Mouse (Mus musculus): ENCODE measurements around the gene Stk39.

Gene Stk39

GRCm38 (mm10) chr2:68419746-68420145 lies 52.3 kb downstream of the Stk39 start:
- DNase-seq = no peak

- DNase-seq = no peak
Observed at GRCm38 (mm10) chr2:68419165-68419564, 52.9 kb downstream of the Stk39 start.

GRCm38 (mm10) chr2:68417081-68417480 lies 55.0 kb downstream of the Stk39 start:
- DNase-seq = peak in 1 of 2 experiments; percentile 25

GRCm38 (mm10) chr2:68415691-68416090 lies 56.4 kb downstream of the Stk39 start:
- DNase-seq = peak; percentile 51 to 67

GRCm38 (mm10) chr2:68412149-68412548 lies 59.9 kb downstream of the Stk39 start:
- DNase-seq = no peak

GRCm38 (mm10) chr2:68411201-68411600 lies 60.9 kb downstream of the Stk39 start:
- DNase-seq = peak in 1 of 2 experiments; percentile 31

- no peak for DNase-seq
Observed at GRCm38 (mm10) chr2:68409640-68410215, 62.3 kb downstream of the Stk39 start.

- no peak for DNase-seq
Observed at GRCm38 (mm10) chr2:68408271-68408980, 63.6 kb downstream of the Stk39 start.

- DNase-seq = no peak
Observed at GRCm38 (mm10) chr2:68407179-68407950, 64.7 kb downstream of the Stk39 start.

- no peak for DNase-seq
Observed at GRCm38 (mm10) chr2:68406571-68407074, 65.4 kb downstream of the Stk39 start.

- DNase-seq = no peak
Observed at GRCm38 (mm10) chr2:68405163-68405715, 66.8 kb downstream of the Stk39 start.

- no peak for DNase-seq
Observed at GRCm38 (mm10) chr2:68404274-68405162, 67.5 kb downstream of the Stk39 start.

- no peak for DNase-seq
Observed at GRCm38 (mm10) chr2:68393611-68394549, 78.2 kb downstream of the Stk39 start.

- DNase-seq = no peak
Observed at GRCm38 (mm10) chr2:68387824-68388582, 84.1 kb downstream of the Stk39 start.

- DNase-seq = no peak
Observed at GRCm38 (mm10) chr2:68386313-68386863, 85.7 kb downstream of the Stk39 start.

- no peak for DNase-seq
Observed at GRCm38 (mm10) chr2:68385654-68386312, 86.3 kb downstream of the Stk39 start.

GRCm38 (mm10) chr2:68383964-68384363 lies 88.1 kb downstream of the Stk39 start:
- DNase-seq = no peak

- DNase-seq = no peak
Observed at GRCm38 (mm10) chr2:68382394-68383059, 89.5 kb downstream of the Stk39 start.

- no peak for DNase-seq
Observed at GRCm38 (mm10) chr2:68381881-68382280, 90.2 kb downstream of the Stk39 start.
